Mouse (Mus musculus): ENCODE data around the gene Polr2e. TPM values are rescaled to one million over a fixed set of nuclear protein-coding genes. Genes with fewer than 3 reads are reported as not detected.

Gene Polr2e
- polyA plus RNA-seq, 1 experiment from 2014 or later = 174 TPM

GRCm38 (mm10) chr10:79986232-79986878 is 53.2 kb downstream of the Polr2e start:
- Histone ChIP-seq H3K27me3 (ENCODE audit: control insufficient read depth, insufficient read depth, low read length) (no peaks in the 10 kb centered on the region), H3K27ac (ENCODE audit: low read length) (peak overlapping the region; percentile 98), H3K36me3 (ENCODE audit: control insufficient read depth, insufficient read depth, low read length) (peaks cover 7% of the 10 kb centered on the region; the same call in 1 of the 2 replicates), H3K9me3 (replicated peaks; ENCODE audit: control insufficient read depth, low read length) (peaks cover 2% of the 10 kb centered on the region; the same call in 1 of the 2 replicates), H3K4me1 (ENCODE audit: control insufficient read depth, insufficient read depth, low read length) (peaks cover 42% of the 10 kb centered on the region), H3K9ac (ENCODE audit: low read length) (peak overlapping the region; percentile 92), H3K4me2 (ENCODE audit: low read depth, low read length) (peak overlapping the region; percentile 90), H3K4me3 (replicated peaks; ENCODE audit: low read length) (peak overlapping the region; percentile 72)
- ATAC-seq (ENCODE audit: insufficient read depth, low FRiP score) = no peak
- WGBS = 13% methylated on average over 6 of the region's 6 CpGs

Other genes with a start within 250 kb of the Polr2e start
- 0.55 and 0.72 TPM in 2 replicates for gene Prss57, start 248.8 kb downstream of the Polr2e start, polyA plus RNA-seq (2015; fragmentation: Nextera tagmentation; extraction: Ambion mirVana)
- gene Palm, start 246.2 kb downstream of the Polr2e start, polyA plus RNA-seq (2015; fragmentation: Nextera tagmentation; extraction: Ambion mirVana) = 56.8 and 58.0 TPM in 2 replicates
- gene Misp, start 218.8 kb downstream of the Polr2e start, polyA plus RNA-seq (2015; fragmentation: Nextera tagmentation; extraction: Ambion mirVana) = 50.6 and 62.3 TPM in 2 replicates
- gene Ptbp1, start 185.4 kb downstream of the Polr2e start, polyA plus RNA-seq (2015; fragmentation: Nextera tagmentation; extraction: Ambion mirVana) = 268 and 308 TPM in 2 replicates
- gene Prtn3, start 165.3 kb downstream of the Polr2e start, polyA plus RNA-seq (2015; fragmentation: Nextera tagmentation; extraction: Ambion mirVana) = 4.1 and 7.2 TPM in 2 replicates
- gene Plppr3, start 165.2 kb downstream of the Polr2e start, polyA plus RNA-seq (2015; fragmentation: Nextera tagmentation; extraction: Ambion mirVana) = 28.7 and 29.1 TPM in 2 replicates
- gene Elane, start 153.5 kb downstream of the Polr2e start, polyA plus RNA-seq (2015; fragmentation: Nextera tagmentation; extraction: Ambion mirVana) = 6.3 and 9.8 TPM in 2 replicates
- gene Cfd, start 148.9 kb downstream of the Polr2e start, polyA plus RNA-seq (2015; fragmentation: Nextera tagmentation; extraction: Ambion mirVana) = not detected in 2 replicates
- gene Med16, start 130.9 kb downstream of the Polr2e start, polyA plus RNA-seq (2015; fragmentation: Nextera tagmentation; extraction: Ambion mirVana) = 39.6 and 42.3 TPM in 2 replicates
- gene Gm26602, start 128.9 kb downstream of the Polr2e start, polyA plus RNA-seq (2015; fragmentation: Nextera tagmentation; extraction: Ambion mirVana) = 4.1 TPM in 1 of 2 replicates, not detected in the other
- 0.89 and 0.97 TPM in 2 replicates for gene Kiss1r, start 122.8 kb downstream of the Polr2e start, polyA plus RNA-seq (2015; fragmentation: Nextera tagmentation; extraction: Ambion mirVana)
- 160 and 176 TPM in 2 replicates for gene R3hdm4, start 118.6 kb downstream of the Polr2e start, polyA plus RNA-seq (2015; fragmentation: Nextera tagmentation; extraction: Ambion mirVana)
- 4.9 and 5.2 TPM in 2 replicates for gene Arid3a, start 112.8 kb downstream of the Polr2e start, polyA plus RNA-seq (2015; fragmentation: Nextera tagmentation; extraction: Ambion mirVana)
- 76.7 and 86.9 TPM in 2 replicates for gene Wdr18, start 79.6 kb downstream of the Polr2e start, polyA plus RNA-seq (2015; fragmentation: Nextera tagmentation; extraction: Ambion mirVana)
- 0.21 and 0.45 TPM in 2 replicates for gene Grin3b, start 69.1 kb downstream of the Polr2e start, polyA plus RNA-seq (2015; fragmentation: Nextera tagmentation; extraction: Ambion mirVana)
- gene Tmem259, start 55.5 kb downstream of the Polr2e start, polyA plus RNA-seq (2015; fragmentation: Nextera tagmentation; extraction: Ambion mirVana) = 5.6 TPM in 2 replicates
- 333 and 334 TPM in 2 replicates for gene Cnn2, start 51.2 kb downstream of the Polr2e start, polyA plus RNA-seq (2015; fragmentation: Nextera tagmentation; extraction: Ambion mirVana)
- gene Abca7, start 43.3 kb downstream of the Polr2e start, polyA plus RNA-seq (2015; fragmentation: Nextera tagmentation; extraction: Ambion mirVana) = 6.3 and 7.4 TPM in 2 replicates
- gene Arhgap45, start 23.1 kb downstream of the Polr2e start, polyA plus RNA-seq (2015; fragmentation: Nextera tagmentation; extraction: Ambion mirVana) = 7.8 and 9.7 TPM in 2 replicates
- gene Gpx4, start 7.4 kb upstream of the Polr2e start, polyA plus RNA-seq (2015; fragmentation: Nextera tagmentation; extraction: Ambion mirVana) = 445 and 507 TPM in 2 replicates
- 17.2 and 19.0 TPM in 2 replicates for gene Sbno2, start 65.8 kb upstream of the Polr2e start, polyA plus RNA-seq (2015; fragmentation: Nextera tagmentation; extraction: Ambion mirVana)
- 14.5 and 14.8 TPM in 2 replicates for gene Stk11, start 76.0 kb upstream of the Polr2e start, polyA plus RNA-seq (2015; fragmentation: Nextera tagmentation; extraction: Ambion mirVana)
- gene Atp5d, start 98.8 kb upstream of the Polr2e start, polyA plus RNA-seq (2015; fragmentation: Nextera tagmentation; extraction: Ambion mirVana) = 536 and 594 TPM in 2 replicates
- gene Cbarp, start 101.0 kb upstream of the Polr2e start, polyA plus RNA-seq (2015; fragmentation: Nextera tagmentation; extraction: Ambion mirVana) = 3.1 and 3.9 TPM in 2 replicates
- 7.8 and 9.8 TPM in 2 replicates for gene Midn, start 108.5 kb upstream of the Polr2e start, polyA plus RNA-seq (2015; fragmentation: Nextera tagmentation; extraction: Ambion mirVana)
- gene Cirbp, start 126.2 kb upstream of the Polr2e start, polyA plus RNA-seq (2015; fragmentation: Nextera tagmentation; extraction: Ambion mirVana) = 69.8 and 80.8 TPM in 2 replicates
- gene 1600002K03Rik, start 133.1 kb upstream of the Polr2e start, polyA plus RNA-seq (2015; fragmentation: Nextera tagmentation; extraction: Ambion mirVana) = 16.4 and 16.6 TPM in 2 replicates
- 9.3 and 10.5 TPM in 2 replicates for gene Efna2, start 139.7 kb upstream of the Polr2e start, polyA plus RNA-seq (2015; fragmentation: Nextera tagmentation; extraction: Ambion mirVana)
- gene Mum1, start 186.6 kb upstream of the Polr2e start, polyA plus RNA-seq (2015; fragmentation: Nextera tagmentation; extraction: Ambion mirVana) = 50.8 and 51.6 TPM in 2 replicates
- gene Ndufs7, start 209.3 kb upstream of the Polr2e start, polyA plus RNA-seq (2015; fragmentation: Nextera tagmentation; extraction: Ambion mirVana) = 340 and 344 TPM in 2 replicates
- 92.0 and 115 TPM in 2 replicates for gene Gamt, start 221.2 kb upstream of the Polr2e start, polyA plus RNA-seq (2015; fragmentation: Nextera tagmentation; extraction: Ambion mirVana)
- 35.8 and 43.9 TPM in 2 replicates for gene Dazap1, start 221.7 kb upstream of the Polr2e start, polyA plus RNA-seq (2015; fragmentation: Nextera tagmentation; extraction: Ambion mirVana)

Measured in stomach, embryonic 16.5 days (tissue).